Mouse (Mus musculus) CH12.LX (cell line): ENCODE measurements around the gene Fam193a. TPM values are rescaled to one million over a fixed set of nuclear protein-coding genes. Genes with fewer than 3 reads are reported as not detected.

Source experiments
- DNase-seq: peaks from one replicate; pipeline ENCODE4 v3.0.0-alpha.2; 2013; ENCODE audit errors: extremely low read depth
- H3K27ac ChIP-seq: 2 replicates; pipeline ENCODE4 v1.5.1; 2012; ENCODE audit warnings: low read depth, mild to moderate bottlenecking, control low read depth, moderate library complexity; ENCODE audit not compliant: insufficient read depth
- H3K27me3 ChIP-seq: replicated peaks from 2 replicates; pipeline ENCODE3; 2012; ENCODE audit warnings: inconsistent platforms
- H3K36me3 ChIP-seq, 2 experiments: replicated peaks in 1 of 2; 2 replicates each; pipeline versions ENCODE3 to v1.6.1; 2012; ENCODE audit warnings: inconsistent platforms in 1 of 2, low read length in 1 of 2, mild to moderate bottlenecking in 1 of 2, mixed read lengths in 1 of 2, moderate library complexity in 1 of 2; ENCODE audit not compliant: control insufficient read depth in 1 of 2, insufficient read depth in 1 of 2
- H3K4me1 ChIP-seq, 2 experiments: 2 replicates each; pipeline ENCODE4 v1.6.1; 2012; ENCODE audit warnings: inconsistent platforms in 1 of 2, moderate library complexity in 1 of 2; ENCODE audit not compliant: insufficient read depth in 2 of 2, control insufficient read depth in 1 of 2
- H3K4me2 ChIP-seq: 2 replicates; pipeline ENCODE4 v1.6.1; 2012; ENCODE audit warnings: low read depth, mild to moderate bottlenecking, control low read depth; ENCODE audit not compliant: poor library complexity, insufficient read depth, severe bottlenecking
- H3K4me3 ChIP-seq, 3 experiments: fragments of 150-350 bp in 1 of 3; sonication (generic) in 1 of 3; replicated peaks in 1 of 3; 2 replicates each; pipeline versions ENCODE3 to v1.5.1; 2011 to 2012; ENCODE audit warnings: low read depth in 2 of 3, low read length in 2 of 3, mild to moderate bottlenecking in 2 of 3, moderate library complexity in 2 of 3, control low read depth in 1 of 3, improper control_type of control experiment in 1 of 3, inconsistent platforms in 1 of 3, mixed read lengths in 1 of 3; ENCODE audit not compliant: poor library complexity in 1 of 3
- H3K79me2 ChIP-seq: replicated peaks from 2 replicates; pipeline ENCODE4 v1.6.1; 2012; ENCODE audit warnings: mild to moderate bottlenecking, moderate library complexity; ENCODE audit not compliant: control insufficient read depth, poor library complexity, insufficient read depth, severe bottlenecking; ENCODE audit errors: extremely low read depth
- H3K9ac ChIP-seq: 2 replicates; pipeline ENCODE4 v1.6.1; 2012; ENCODE audit warnings: low read depth, mild to moderate bottlenecking, control low read depth, moderate library complexity; ENCODE audit not compliant: insufficient read depth
- H3K9me3 ChIP-seq: replicated peaks from 2 replicates; pipeline ENCODE3; 2012; ENCODE audit warnings: low read length, inconsistent platforms, mixed read lengths
- BHLHE40 ChIP-seq: IDR thresholded peaks from 2 replicates; pipeline ENCODE4 v1.6.1; 2011; ENCODE audit warnings: mild to moderate bottlenecking, low read depth, low read length, improper control_type of control experiment
- EP300 ChIP-seq: IDR thresholded peaks from 2 replicates; pipeline ENCODE4 v1.6.1; 2011; ENCODE audit warnings: low read length, improper control_type of control experiment
- ETS1 ChIP-seq: conservative IDR thresholded peaks from 2 replicates; pipeline ENCODE4 v1.6.1; 2012; ENCODE audit warnings: low read depth, mild to moderate bottlenecking, inconsistent platforms, low read length, improper control_type of control experiment, moderate library complexity
- GABPA ChIP-seq: IDR thresholded peaks from 2 replicates; pipeline ENCODE4 v1.6.1; 2012; ENCODE audit warnings: low read depth, low read length, improper control_type of control experiment, inconsistent platforms; ENCODE audit not compliant: insufficient replicate concordance
- JUN ChIP-seq: IDR thresholded peaks from 2 replicates; pipeline ENCODE4 v1.6.1; 2011; ENCODE audit warnings: low read depth, mild to moderate bottlenecking, low read length, improper control_type of control experiment, moderate library complexity; ENCODE audit not compliant: insufficient read depth
- MAX ChIP-seq: IDR thresholded peaks from 2 replicates; pipeline ENCODE4 v1.6.1; 2011; ENCODE audit warnings: low read length, improper control_type of control experiment
- MAZ ChIP-seq: IDR thresholded peaks from 2 replicates; pipeline ENCODE4 v1.6.1; 2012; ENCODE audit warnings: low read depth, mild to moderate bottlenecking, inconsistent platforms, low read length, improper control_type of control experiment, moderate library complexity
- MYC ChIP-seq: IDR thresholded peaks from 2 replicates; pipeline ENCODE4 v1.6.1; 2011; ENCODE audit warnings: low read depth, mild to moderate bottlenecking, improper control_type of control experiment, low read length
- NELFE ChIP-seq: IDR thresholded peaks from 2 replicates; pipeline ENCODE4 v1.6.1; 2011; ENCODE audit warnings: low read depth, low read length, improper control_type of control experiment
- NRF1 ChIP-seq: IDR thresholded peaks from 2 replicates; pipeline ENCODE4 v1.6.1; 2014; ENCODE audit warnings: low read depth, mild to moderate bottlenecking, inconsistent platforms, low read length, improper control_type of control experiment, moderate library complexity
- PAX5 ChIP-seq: IDR thresholded peaks from 2 replicates; pipeline ENCODE4 v1.6.1; 2012; ENCODE audit warnings: low read length, inconsistent platforms, mixed read lengths
- POLR2A ChIP-seq: IDR thresholded peaks from 2 replicates; pipeline ENCODE4 v1.6.1; 2011; ENCODE audit warnings: low read depth, mild to moderate bottlenecking, improper control_type of control experiment, low read length
- RAD21 ChIP-seq: IDR thresholded peaks from 2 replicates; pipeline ENCODE4 v1.6.1; 2011; ENCODE audit warnings: low read depth, mild to moderate bottlenecking, low read length, improper control_type of control experiment, moderate library complexity
- RCOR1 ChIP-seq: conservative IDR thresholded peaks from 2 replicates; pipeline ENCODE4 v1.6.1; 2012; ENCODE audit warnings: low read depth, mild to moderate bottlenecking, inconsistent platforms, low read length, improper control_type of control experiment
- SIN3A ChIP-seq: IDR thresholded peaks from 2 replicates; pipeline ENCODE4 v1.6.1; 2012; ENCODE audit warnings: low read length, improper control_type of control experiment, inconsistent platforms
- TBP ChIP-seq: conservative IDR thresholded peaks from 2 replicates; pipeline ENCODE4 v1.6.1; 2011; ENCODE audit warnings: low read depth, low read length, improper control_type of control experiment
- USF1 ChIP-seq: IDR thresholded peaks from 2 replicates; pipeline ENCODE4 v1.6.1; 2014; ENCODE audit warnings: low read depth, mild to moderate bottlenecking, inconsistent platforms, low read length, improper control_type of control experiment
- ZKSCAN1 ChIP-seq: IDR thresholded peaks from 2 replicates; pipeline ENCODE4 v1.6.1; 2012; ENCODE audit warnings: low read depth, inconsistent platforms, low read length, improper control_type of control experiment, borderline replicate concordance
- dilution Hi-C: fragments of 300-500 bp; cut with MboI; formaldehyde crosslinking; loops from 2 replicates; pipeline ENCODE4 v1.14.3; 2020; ENCODE audit warnings: low sequenced_read_pairs; ENCODE audit not compliant: extremely low pct_unique_long_range_greater_than_20kb, extremely low pct_ligation_motif_present
- in situ Hi-C: fragments of 300-500 bp; cut with MboI; formaldehyde crosslinking; loops from 3 replicates; pipeline ENCODE4 v1.14.3; 2019; ENCODE audit warnings: low sequenced_read_pairs, low pct_ligation_motif_present, low pct_unique_long_range_greater_than_20kb, mixed read lengths
- polyA plus RNA-seq: library from polyadenylated mRNA; unstranded; fragments of >175 nt; gene quantifications from 2 replicates; pipeline ENCODE4 v1.2.1, GENCODE M21; 2012; ENCODE audit warnings: low read depth; ENCODE audit not compliant: insufficient read length
- total RNA-seq, 2 experiments: library from RNA; depleted of rRNA; stranded (reverse); fragments of 300-350 nt in 1 of 2; fragments of >200 nt in 1 of 2; gene quantifications; 2 replicates each; pipeline ENCODE4 v1.2.3; 2012 to 2014

The Fam193a gene
- total and polyA plus RNA-seq, 3 experiments = 3.6 to 19.0 (median 8.5) TPM

DNA sequence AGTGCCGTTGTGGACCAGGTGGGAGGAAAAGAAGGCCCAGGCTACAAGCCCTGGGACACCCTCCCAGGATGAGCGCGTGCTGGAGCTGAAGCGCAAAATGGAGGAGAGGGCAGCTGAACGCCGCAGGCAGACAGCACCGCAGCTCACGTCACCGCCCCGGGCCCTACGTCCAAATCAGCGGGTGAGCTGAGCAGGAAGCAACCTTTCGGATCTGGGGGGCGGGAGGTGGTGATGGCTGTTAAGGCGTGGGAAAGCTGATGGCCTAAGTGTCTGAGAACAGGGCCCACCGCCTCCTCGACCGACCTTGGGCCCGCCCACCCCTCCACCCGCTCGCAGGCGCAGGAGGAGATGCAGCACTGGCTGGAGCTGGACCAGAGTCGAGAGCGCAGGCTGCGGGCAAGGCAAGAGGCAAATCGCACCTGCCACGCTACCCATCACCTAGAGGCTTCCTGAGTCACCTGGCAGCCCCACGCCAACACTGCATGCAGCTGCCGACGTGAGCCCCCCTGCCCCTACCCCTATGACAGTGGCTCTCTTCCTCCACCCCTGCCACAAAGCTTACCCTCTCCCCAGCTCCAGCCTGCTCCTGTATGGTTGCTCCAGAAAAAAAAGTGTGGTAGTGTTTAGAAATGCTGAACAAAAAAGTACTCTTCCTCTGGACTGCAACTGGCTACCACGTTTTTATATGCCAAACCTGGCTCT is 42.7 kb upstream of the Fam193a start:
- H3K9me3 ChIP-seq = peaks cover 2% of the 10 kb centered on the region
- no peak overlapping the region for H3K27ac ChIP-seq
- no peaks in the 10 kb centered on the region for H3K4me1 ChIP-seq
- TF ChIP-seq RAD21 (no peak), TBP (no peak), MYC (no peak), NRF1 (no peak), BHLHE40 (no peak), USF1 (no peak), MAX (no peak), RCOR1 (no peak), EP300 (no peak), GABPA (no peak), SIN3A (no peak), JUN (no peak), ZKSCAN1 (no peak), MAZ (no peak), PAX5 (no peak), ETS1 (no peak)
- dilution Hi-C loops (no loop called here), in situ Hi-C loops (no loop called here)
- H3K27me3 ChIP-seq = no peaks in the 10 kb centered on the region
- no peak overlapping the region for H3K4me2 ChIP-seq
- peaks cover 0 to 12% of the 10 kb centered on the region in 2 experiments for H3K36me3 ChIP-seq
- H3K4me3 ChIP-seq = no peak overlapping the region
- H3K9ac ChIP-seq = no peak overlapping the region
- no peak for DNase-seq
- no peaks in the 10 kb centered on the region for H3K79me2 ChIP-seq

DNA sequence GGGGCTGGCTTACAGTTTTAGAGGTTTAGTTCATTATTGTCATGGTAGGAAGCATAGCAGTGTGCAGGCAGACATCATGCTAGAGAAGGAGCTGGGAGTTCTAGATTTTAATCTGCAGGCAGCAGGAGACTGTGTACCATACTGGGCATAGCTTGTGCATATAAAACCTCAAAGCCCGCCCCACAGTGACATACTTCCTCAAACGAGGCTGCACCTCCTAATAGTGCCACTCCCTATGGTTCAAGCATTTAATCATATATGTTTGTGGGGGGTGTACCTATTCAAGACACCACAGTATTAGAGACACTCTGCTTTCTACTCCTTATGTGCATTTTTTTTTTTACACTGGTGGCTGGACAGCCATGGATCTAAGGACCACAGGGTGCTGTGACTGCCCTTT is 39.6 kb upstream of the Fam193a start:
- no peak for DNase-seq
- dilution Hi-C loops = no loop called here
- no peak overlapping the region for H3K4me2 ChIP-seq

More for the DNA sequence above, 39.6 kb upstream of the Fam193a start:
- peaks cover 0 to 5% of the 10 kb centered on the region in 2 experiments; a peak in 1 of 4 replicates for H3K4me1 ChIP-seq
- H3K9me3 ChIP-seq = peaks cover 2% of the 10 kb centered on the region
- no peaks in the 10 kb centered on the region for H3K79me2 ChIP-seq
- H3K27ac ChIP-seq = no peak overlapping the region
- in situ Hi-C loops = no loop called here
- no peak overlapping the region for H3K9ac ChIP-seq
- H3K4me3 ChIP-seq = no peak overlapping the region
- no peak for TF ChIP-seq NELFE
- no peak for TF ChIP-seq GABPA
- no peak for TF ChIP-seq POLR2A
- H3K36me3 ChIP-seq = peaks cover 0 to 20% of the 10 kb centered on the region in 2 experiments
- no peaks in the 10 kb centered on the region for H3K27me3 ChIP-seq
